Mouse (Mus musculus): ENCODE measurements around the gene Stim2. TPM values are rescaled to one million over a fixed set of nuclear protein-coding genes. Genes with fewer than 3 reads are reported as not detected.

Stim2 gene
- total and polyA plus RNA-seq, 2 experiments = 12.2 to 13.2 TPM

GRCm38 (mm10) chr5:54001021-54001420, 2.7 kb downstream of the Stim2 start:
- Histone ChIP-seq H3K27me3 (ENCODE audit: control insufficient read depth, insufficient read depth, low read length) (no peaks in the 10 kb centered on the region), H3K4me3 (ENCODE audit: insufficient read depth, low read depth, low read length) (no peak overlapping the region), H3K36me3 (ENCODE audit: control insufficient read depth, insufficient read depth, low read length) (no peaks in the 10 kb centered on the region), H3K27ac (replicated peaks; ENCODE audit: insufficient read depth, low read depth, low read length) (no peak overlapping the region), H3K79me2 (ENCODE audit: control insufficient read depth, insufficient read depth, low read length) (peaks cover 16% of the 10 kb centered on the region), H3K4me1 (ENCODE audit: control insufficient read depth, insufficient read depth, low read length) (peaks cover 18% of the 10 kb centered on the region), H3K9ac (ENCODE audit: low read depth, low read length) (no peak overlapping the region)
- WGBS = 17% methylated on average over 5 of the region's 5 CpGs
- no peak for DNase-seq (ENCODE audit: extremely low read depth, low read depth, low spot score)
- TF ChIP-seq CTCF (IDR thresholded peaks at IDR 0.05; ENCODE audit: low read depth, low read length) (no peak), POLR2A (IDR thresholded peaks at IDR 0.05; ENCODE audit: extremely low read depth, insufficient read depth, low read length) (no peak)

DNA sequence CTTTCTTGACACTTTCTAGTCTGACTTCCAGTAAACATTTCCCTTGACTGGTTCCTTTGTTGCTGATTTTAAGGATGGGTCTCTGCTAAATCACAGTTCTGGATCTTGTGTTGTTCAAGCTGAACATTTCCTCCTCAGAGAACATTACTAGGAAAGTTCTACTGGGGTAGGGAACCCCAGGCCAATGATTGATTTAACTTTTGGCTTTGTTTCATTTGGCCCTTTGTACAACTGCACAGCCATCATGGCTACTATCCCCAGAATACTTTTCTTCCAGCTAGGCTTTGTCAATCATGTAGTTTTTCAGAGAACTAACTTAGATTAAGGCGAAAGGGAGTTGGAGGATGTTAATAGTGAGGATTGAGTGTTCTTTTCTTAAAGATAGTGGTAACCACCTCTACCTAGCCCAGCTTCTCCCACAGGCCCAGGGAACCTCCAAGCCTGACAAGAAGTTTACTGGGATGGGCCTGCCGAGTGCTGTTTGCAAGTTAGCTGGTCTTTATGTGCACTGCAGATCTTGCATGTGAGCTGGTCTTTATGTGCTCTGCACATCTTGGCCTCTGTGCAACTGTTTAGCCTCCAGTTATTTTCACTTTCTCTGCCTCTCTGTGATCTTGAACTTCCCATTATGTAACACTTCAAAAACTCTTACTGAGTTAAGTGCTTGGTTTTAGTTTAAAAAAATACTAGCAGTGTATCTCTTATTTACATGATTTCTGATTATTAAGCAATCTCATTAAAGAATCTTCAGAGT, 7.0 kb downstream of the Stim2 start:
- H3K27ac ChIP-seq (replicated peaks; ENCODE audit: insufficient read depth, low read depth, low read length) = peak overlapping the region; percentile 94
- TF ChIP-seq CTCF (IDR thresholded peaks at IDR 0.05; ENCODE audit: low read depth, low read length) = no peak
- no peak for TF ChIP-seq POLR2A (IDR thresholded peaks at IDR 0.05; ENCODE audit: extremely low read depth, insufficient read depth, low read length)
- no peak overlapping the region for H3K4me3 ChIP-seq (ENCODE audit: insufficient read depth, low read depth, low read length)
- H3K36me3 ChIP-seq (ENCODE audit: control insufficient read depth, insufficient read depth, low read length) = no peaks in the 10 kb centered on the region
- peaks cover 18% of the 10 kb centered on the region for H3K4me1 ChIP-seq (ENCODE audit: control insufficient read depth, insufficient read depth, low read length)
- DNase-seq (ENCODE audit: extremely low read depth, low read depth, low spot score) = peak; percentile 79
- H3K27me3 ChIP-seq (ENCODE audit: control insufficient read depth, insufficient read depth, low read length) = no peaks in the 10 kb centered on the region
- H3K79me2 ChIP-seq (ENCODE audit: control insufficient read depth, insufficient read depth, low read length) = peaks cover 36% of the 10 kb centered on the region
- no peak overlapping the region for H3K9ac ChIP-seq (ENCODE audit: low read depth, low read length)
- WGBS = 41% methylated on average over 2 of the region's 2 CpGs

- Histone ChIP-seq H3K4me1 (ENCODE audit: control insufficient read depth, insufficient read depth, low read length) (peaks cover 18% of the 10 kb centered on the region), H3K4me3 (ENCODE audit: insufficient read depth, low read depth, low read length) (no peak overlapping the region), H3K9ac (ENCODE audit: low read depth, low read length) (no peak overlapping the region), H3K27ac (replicated peaks; ENCODE audit: insufficient read depth, low read depth, low read length) (peak overlapping the region; percentile 83), H3K36me3 (ENCODE audit: control insufficient read depth, insufficient read depth, low read length) (no peaks in the 10 kb centered on the region), H3K79me2 (ENCODE audit: control insufficient read depth, insufficient read depth, low read length) (peaks cover 39% of the 10 kb centered on the region), H3K27me3 (ENCODE audit: control insufficient read depth, insufficient read depth, low read length) (no peaks in the 10 kb centered on the region)
- 47% methylated on average over 6 of the region's 6 CpGs for WGBS
- no peak for TF ChIP-seq POLR2A (IDR thresholded peaks at IDR 0.05; ENCODE audit: extremely low read depth, insufficient read depth, low read length)
- no peak for TF ChIP-seq CTCF (IDR thresholded peaks at IDR 0.05; ENCODE audit: low read depth, low read length)
- DNase-seq (ENCODE audit: extremely low read depth, low read depth, low spot score) = no peak
These were observed 7.5 kb downstream of the Stim2 start for GRCm38 (mm10) chr5:54005865-54006225.

DNA sequence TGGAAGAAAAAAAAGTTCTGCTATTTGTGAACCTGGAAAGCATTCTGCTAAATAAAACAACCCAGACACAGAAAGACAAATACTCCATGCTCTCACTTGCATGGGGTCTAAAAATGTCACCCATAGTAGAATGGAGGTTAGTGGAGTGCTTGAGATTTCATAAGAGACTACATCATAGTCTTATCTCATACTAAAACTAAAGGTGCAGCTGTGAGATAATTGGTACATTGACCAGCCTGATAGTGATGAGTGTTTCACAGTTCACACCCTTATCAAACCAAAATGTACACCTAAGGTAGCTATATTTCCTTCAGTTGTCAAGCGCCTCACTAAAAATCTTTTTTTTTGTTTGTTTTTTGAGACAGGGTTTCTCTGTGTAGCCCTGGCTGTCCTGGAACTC, 8.5 kb downstream of the Stim2 start:
- peaks cover 16% of the 10 kb centered on the region for H3K4me1 ChIP-seq (ENCODE audit: control insufficient read depth, insufficient read depth, low read length)
- no peak overlapping the region for H3K27ac ChIP-seq (replicated peaks; ENCODE audit: insufficient read depth, low read depth, low read length)
- H3K27me3 ChIP-seq (ENCODE audit: control insufficient read depth, insufficient read depth, low read length) = no peaks in the 10 kb centered on the region
- H3K79me2 ChIP-seq (ENCODE audit: control insufficient read depth, insufficient read depth, low read length) = peaks cover 45% of the 10 kb centered on the region
- WGBS = 91% methylated on average over 1 of the region's 1 CpGs
- no peak overlapping the region for H3K4me3 ChIP-seq (ENCODE audit: insufficient read depth, low read depth, low read length)
- no peak overlapping the region for H3K9ac ChIP-seq (ENCODE audit: low read depth, low read length)
- TF ChIP-seq CTCF (IDR thresholded peaks at IDR 0.05; ENCODE audit: low read depth, low read length) = no peak
- no peak for TF ChIP-seq POLR2A (IDR thresholded peaks at IDR 0.05; ENCODE audit: extremely low read depth, insufficient read depth, low read length)
- no peaks in the 10 kb centered on the region for H3K36me3 ChIP-seq (ENCODE audit: control insufficient read depth, insufficient read depth, low read length)
- no peak for DNase-seq (ENCODE audit: extremely low read depth, low read depth, low spot score)

DNA sequence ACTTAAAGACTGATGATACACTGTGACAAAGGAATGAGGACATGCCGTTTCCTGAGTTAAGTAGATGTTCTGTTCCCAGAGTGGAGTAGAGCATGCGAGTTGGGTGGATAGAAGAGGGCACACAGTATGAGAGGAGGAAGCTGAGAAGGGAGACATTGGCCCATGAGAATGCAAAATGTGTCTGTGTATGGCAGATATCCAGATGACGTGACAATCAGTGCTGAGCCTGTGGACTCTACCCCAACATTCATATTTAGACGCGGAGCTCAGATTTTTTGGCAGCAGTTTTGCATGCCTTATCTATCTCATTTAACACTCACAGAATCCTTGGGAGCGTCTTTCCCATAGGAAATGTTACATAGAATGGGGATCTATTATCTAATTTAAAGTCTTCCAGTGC, 9.3 kb downstream of the Stim2 start:
- Histone ChIP-seq H3K4me1 (ENCODE audit: control insufficient read depth, insufficient read depth, low read length) (peaks cover 15% of the 10 kb centered on the region), H3K79me2 (ENCODE audit: control insufficient read depth, insufficient read depth, low read length) (peaks cover 47% of the 10 kb centered on the region), H3K4me3 (ENCODE audit: insufficient read depth, low read depth, low read length) (no peak overlapping the region), H3K27me3 (ENCODE audit: control insufficient read depth, insufficient read depth, low read length) (no peaks in the 10 kb centered on the region), H3K9ac (ENCODE audit: low read depth, low read length) (no peak overlapping the region), H3K27ac (replicated peaks; ENCODE audit: insufficient read depth, low read depth, low read length) (no peak overlapping the region), H3K36me3 (ENCODE audit: control insufficient read depth, insufficient read depth, low read length) (no peaks in the 10 kb centered on the region)
- peak; percentile 69 for DNase-seq (ENCODE audit: extremely low read depth, low read depth, low spot score)
- no peak for TF ChIP-seq CTCF (IDR thresholded peaks at IDR 0.05; ENCODE audit: low read depth, low read length)
- TF ChIP-seq POLR2A (IDR thresholded peaks at IDR 0.05; ENCODE audit: extremely low read depth, insufficient read depth, low read length) = no peak
- 20% methylated on average over 6 of the region's 6 CpGs for WGBS

DNA sequence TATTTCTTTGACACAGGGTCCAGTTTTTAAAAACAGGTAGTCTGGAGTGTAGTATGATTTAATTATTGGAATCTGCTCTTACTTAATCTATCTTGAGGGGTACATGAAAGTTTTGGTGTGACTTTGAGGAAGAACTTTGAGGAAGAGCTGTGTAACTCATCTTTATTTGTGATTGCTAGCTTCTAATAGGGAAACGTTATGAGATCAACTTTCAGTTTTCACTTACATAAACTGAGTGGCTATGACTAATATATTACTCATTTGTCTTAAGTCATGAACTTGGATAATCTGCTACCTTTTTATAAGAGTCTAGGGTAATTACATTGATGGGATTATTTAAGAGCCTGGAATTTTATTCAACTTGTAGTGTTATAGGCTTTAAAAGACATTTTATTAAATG, 15.0 kb downstream of the Stim2 start:
- H3K27me3 ChIP-seq (ENCODE audit: control insufficient read depth, insufficient read depth, low read length) = no peaks in the 10 kb centered on the region
- no peak for DNase-seq (ENCODE audit: extremely low read depth, low read depth, low spot score)
- no peak overlapping the region for H3K4me3 ChIP-seq (ENCODE audit: insufficient read depth, low read depth, low read length)
- no peaks in the 10 kb centered on the region for H3K36me3 ChIP-seq (ENCODE audit: control insufficient read depth, insufficient read depth, low read length)
- no peak overlapping the region for H3K27ac ChIP-seq (replicated peaks; ENCODE audit: insufficient read depth, low read depth, low read length)
- 10% methylated on average over 1 of the region's 1 CpGs for WGBS
- peaks cover 42% of the 10 kb centered on the region for H3K79me2 ChIP-seq (ENCODE audit: control insufficient read depth, insufficient read depth, low read length)
- TF ChIP-seq POLR2A (IDR thresholded peaks at IDR 0.05; ENCODE audit: extremely low read depth, insufficient read depth, low read length) (no peak), CTCF (IDR thresholded peaks at IDR 0.05; ENCODE audit: low read depth, low read length) (no peak)
- H3K9ac ChIP-seq (ENCODE audit: low read depth, low read length) = no peak overlapping the region
- H3K4me1 ChIP-seq (ENCODE audit: control insufficient read depth, insufficient read depth, low read length) = peaks cover 3% of the 10 kb centered on the region; the same call in 1 of the 2 replicates

All from liver, adult 2 months (tissue).